Mouse (Mus musculus): Measurements from ENCODE around the gene Brsk2. TPM values are rescaled to one million over a fixed set of nuclear protein-coding genes. Genes with fewer than 3 reads are reported as not detected.
"Not testable (repeated sequence)": the region's sequence is repeated elsewhere in the genome, so short reads cannot be mapped to it uniquely, and the experiment has no call there.

Brsk2 gene
- not detected in 2 replicates for polyA plus RNA-seq (2012; ENCODE audit: insufficient read depth, insufficient read length, missing spikeins)

GRCm38 (mm10) chr7:141948906-141949798 lies at the start of gene Brsk2:
Brsk2 (plus strand) TSS chr7:141949751.
- no peak for TF ChIP-seq POLR2A (IDR thresholded peaks at IDR 0.05; ENCODE audit: borderline replicate concordance, low read depth, low read length)
- H3K4me1 ChIP-seq (ENCODE audit: control insufficient read depth, insufficient read depth, low read length) = no peaks in the 10 kb centered on the region
- H3K4me3 ChIP-seq (ENCODE audit: insufficient read depth, low read length) = peak within 1 kb of the TSS; percentile 40

GRCm38 (mm10) chr7:141901825-141902224 lies 47.7 kb upstream of the Brsk2 start:
- peak overlapping the region; percentile 99 for H3K4me3 ChIP-seq (ENCODE audit: insufficient read depth, low read length)
- TF ChIP-seq POLR2A (IDR thresholded peaks at IDR 0.05; ENCODE audit: borderline replicate concordance, low read depth, low read length) (no peak), CTCF (IDR thresholded peaks at IDR 0.05; ENCODE audit: low read depth, low read length) (no peak)
- peaks cover 22% of the 10 kb centered on the region for H3K4me1 ChIP-seq (ENCODE audit: control insufficient read depth, insufficient read depth, low read length)
- peak overlapping the region; percentile 23; the same call in 1 of the 2 replicates for H3K27ac ChIP-seq (ENCODE audit: insufficient read depth, low read depth, low read length)

More at GRCm38 (mm10) chr7:141948906-141949798, at the start of gene Brsk2:
- H3K27ac ChIP-seq (ENCODE audit: insufficient read depth, low read depth, low read length) = no peak within 1 kb of the TSS

- Histone ChIP-seq H3K27ac (ENCODE audit: insufficient read depth, low read depth, low read length) (peak overlapping the region; percentile 23; the same call in 1 of the 2 replicates), H3K4me1 (ENCODE audit: control insufficient read depth, insufficient read depth, low read length) (peaks cover 18% of the 10 kb centered on the region), H3K4me3 (ENCODE audit: insufficient read depth, low read length) (peak overlapping the region; percentile 99)
- TF ChIP-seq CTCF (IDR thresholded peaks at IDR 0.05; ENCODE audit: low read depth, low read length) (no peak), POLR2A (IDR thresholded peaks at IDR 0.05; ENCODE audit: borderline replicate concordance, low read depth, low read length) (peak; percentile 62; the same call in 1 of the 2 replicates)
Observed at GRCm38 (mm10) chr7:141902269-141902729, 47.3 kb upstream of the Brsk2 start.

- Histone ChIP-seq H3K4me1 (ENCODE audit: control insufficient read depth, insufficient read depth, low read length) (peaks cover 18% of the 10 kb centered on the region), H3K27ac (ENCODE audit: insufficient read depth, low read depth, low read length) (no peak overlapping the region), H3K4me3 (ENCODE audit: insufficient read depth, low read length) (peak overlapping the region; percentile 55)
- TF ChIP-seq POLR2A (IDR thresholded peaks at IDR 0.05; ENCODE audit: borderline replicate concordance, low read depth, low read length) (no peak), CTCF (IDR thresholded peaks at IDR 0.05; ENCODE audit: low read depth, low read length) (no peak)
Observed at GRCm38 (mm10) chr7:141902791-141903190, 46.8 kb upstream of the Brsk2 start.

- Histone ChIP-seq H3K4me1 (ENCODE audit: control insufficient read depth, insufficient read depth, low read length) (peaks cover 5% of the 10 kb centered on the region; the same call in 1 of the 2 replicates), H3K4me3 (ENCODE audit: insufficient read depth, low read length) (no peak overlapping the region), H3K27ac (ENCODE audit: insufficient read depth, low read depth, low read length) (no peak overlapping the region)
- TF ChIP-seq POLR2A (IDR thresholded peaks at IDR 0.05; ENCODE audit: borderline replicate concordance, low read depth, low read length) (no peak), CTCF (IDR thresholded peaks at IDR 0.05; ENCODE audit: low read depth, low read length) (no peak)
Observed at GRCm38 (mm10) chr7:141908591-141908990, 41.0 kb upstream of the Brsk2 start.

GRCm38 (mm10) chr7:141911305-141911704 lies 38.2 kb upstream of the Brsk2 start:
- no peak overlapping the region for H3K27ac ChIP-seq (ENCODE audit: insufficient read depth, low read depth, low read length)
- H3K4me1 ChIP-seq (ENCODE audit: control insufficient read depth, insufficient read depth, low read length) = peaks cover 5% of the 10 kb centered on the region; the same call in 1 of the 2 replicates

GRCm38 (mm10) chr7:141918407-141918806 lies 31.1 kb upstream of the Brsk2 start, which contains the start of gene Tollip:
Tollip (minus strand) TSS chr7:141918507.
- Histone ChIP-seq H3K4me3 (ENCODE audit: insufficient read depth, low read length) (no peak within 1 kb of the TSS), H3K27ac (ENCODE audit: insufficient read depth, low read depth, low read length) (no peak within 1 kb of the TSS), H3K4me1 (ENCODE audit: control insufficient read depth, insufficient read depth, low read length) (no peaks in the 10 kb centered on the region)
- TF ChIP-seq CTCF (IDR thresholded peaks at IDR 0.05; ENCODE audit: low read depth, low read length) (no peak), POLR2A (IDR thresholded peaks at IDR 0.05; ENCODE audit: borderline replicate concordance, low read depth, low read length) (no peak)

More at GRCm38 (mm10) chr7:141911305-141911704, 38.2 kb upstream of the Brsk2 start:
- no peak overlapping the region for H3K4me3 ChIP-seq (ENCODE audit: insufficient read depth, low read length)
- TF ChIP-seq POLR2A (IDR thresholded peaks at IDR 0.05; ENCODE audit: borderline replicate concordance, low read depth, low read length) (no peak), CTCF (IDR thresholded peaks at IDR 0.05; ENCODE audit: low read depth, low read length) (no peak)

GRCm38 (mm10) chr7:141924121-141924520 lies 25.4 kb upstream of the Brsk2 start:
- H3K4me3 ChIP-seq (ENCODE audit: insufficient read depth, low read length); H3K4me1 ChIP-seq (ENCODE audit: control insufficient read depth, insufficient read depth, low read length); H3K27ac ChIP-seq (ENCODE audit: insufficient read depth, low read depth, low read length): not testable (repeated sequence)

GRCm38 (mm10) chr7:141924917-141925316 lies 24.6 kb upstream of the Brsk2 start:
- TF ChIP-seq POLR2A (IDR thresholded peaks at IDR 0.05; ENCODE audit: borderline replicate concordance, low read depth, low read length) = no peak
- TF ChIP-seq CTCF (IDR thresholded peaks at IDR 0.05; ENCODE audit: low read depth, low read length) = peak; percentile 97
- no peaks in the 10 kb centered on the region for H3K4me1 ChIP-seq (ENCODE audit: control insufficient read depth, insufficient read depth, low read length)
- H3K27ac ChIP-seq (ENCODE audit: insufficient read depth, low read depth, low read length) = no peak overlapping the region
- H3K4me3 ChIP-seq (ENCODE audit: insufficient read depth, low read length) = no peak overlapping the region

GRCm38 (mm10) chr7:141928642-141929041 lies 20.9 kb upstream of the Brsk2 start:
- TF ChIP-seq POLR2A (IDR thresholded peaks at IDR 0.05; ENCODE audit: borderline replicate concordance, low read depth, low read length) (no peak), CTCF (IDR thresholded peaks at IDR 0.05; ENCODE audit: low read depth, low read length) (no peak)
- Histone ChIP-seq H3K4me3 (ENCODE audit: insufficient read depth, low read length) (no peak overlapping the region), H3K4me1 (ENCODE audit: control insufficient read depth, insufficient read depth, low read length) (no peaks in the 10 kb centered on the region), H3K27ac (ENCODE audit: insufficient read depth, low read depth, low read length) (no peak overlapping the region)
